Mouse (Mus musculus) activated CD4-positive, CD25-positive, alpha-beta regulatory T cell, adult 4 months (primary cell): ENCODE measurements at regions not wholly inside any gene's neighbourhood (a gene's known extent, or its start where the extent isn't known, plus 50 kb on each side); places are given as distances from the start of the nearest gene placed in this dataset.
A peak's percentile ranks its signal among the peaks of the same experiment; 100 is the strongest.
"Not testable (repeated sequence)": the region's sequence is repeated elsewhere in the genome, so short reads cannot be mapped to it uniquely, and the experiment has no call there.

ENCODE experiments used
- ATAC-seq: one replicate; pipeline ENCODE4 v1.8.0; 2017

- peak; percentile 46 for ATAC-seq
Measured at GRCm38 (mm10) chr3:31603237-31603636, 293.1 kb upstream of the Slc7a14 start.

- ATAC-seq: not testable (repeated sequence)
Measured at GRCm38 (mm10) chr3:31596581-31596980, 286.4 kb upstream of the Slc7a14 start.

GRCm38 (mm10) chr3:31585971-31586370 is 275.8 kb upstream of the Slc7a14 start:
- no peak for ATAC-seq

GRCm38 (mm10) chr3:31573849-31574248 is 263.7 kb upstream of the Slc7a14 start:
- no peak for ATAC-seq
